Mouse (Mus musculus) mouse trophoblast stem cell (cell line): Measurements from ENCODE around the gene Micu1.

Experiments used
- in situ Hi-C, 2 experiments: fragments of 300-500 bp; cut with MseI, MboI; formaldehyde crosslinking; loops; 2 replicates in 1 of 2; 3 replicates in 1 of 2; pipeline ENCODE4 v1.15.1; 2025

The Micu1 gene

GRCm38 (mm10) chr10:59884327-59885173 lies 182.3 kb downstream of the Micu1 start:
- in situ Hi-C loops, result no loop called here

GRCm38 (mm10) chr10:59885174-59886080 lies 183.2 kb downstream of the Micu1 start:
- in situ Hi-C loops, result no loop called here

GRCm38 (mm10) chr10:59886081-59886466 lies 183.8 kb downstream of the Micu1 start:
- in situ Hi-C loops, result no loop called here

- in situ Hi-C loops, result no loop called here
Measured at GRCm38 (mm10) chr10:59887432-59887831, 185.2 kb downstream of the Micu1 start.

GRCm38 (mm10) chr10:59889339-59889738 lies 187.1 kb downstream of the Micu1 start:
- in situ Hi-C loops, result no loop called here

GRCm38 (mm10) chr10:59889953-59890751 lies 187.9 kb downstream of the Micu1 start:
- in situ Hi-C loops, result no loop called here

- in situ Hi-C loops, result no loop called here
Measured at GRCm38 (mm10) chr10:59892977-59893376, 190.7 kb downstream of the Micu1 start.

GRCm38 (mm10) chr10:59894251-59895160 lies 192.2 kb downstream of the Micu1 start:
- in situ Hi-C loops, result no loop called here

GRCm38 (mm10) chr10:59895460-59896186 lies 193.3 kb downstream of the Micu1 start:
- in situ Hi-C loops, result no loop called here

- in situ Hi-C loops, result no loop called here
Measured at GRCm38 (mm10) chr10:59896211-59896610, 193.9 kb downstream of the Micu1 start.

GRCm38 (mm10) chr10:59896911-59897331 lies 194.6 kb downstream of the Micu1 start:
- in situ Hi-C loops, result no loop called here

GRCm38 (mm10) chr10:59897511-59897910 lies 195.2 kb downstream of the Micu1 start:
- in situ Hi-C loops, result no loop called here

GRCm38 (mm10) chr10:59898180-59898778 lies 196.0 kb downstream of the Micu1 start:
- in situ Hi-C loops, result no loop called here

- in situ Hi-C loops, result no loop called here
Measured at GRCm38 (mm10) chr10:59898935-59899334, 196.7 kb downstream of the Micu1 start.

- in situ Hi-C loops, result no loop called here
Measured at GRCm38 (mm10) chr10:59899341-59900173, 197.3 kb downstream of the Micu1 start.

GRCm38 (mm10) chr10:59900174-59900435 lies 197.8 kb downstream of the Micu1 start:
- in situ Hi-C loops, result no loop called here

- in situ Hi-C loops, result no loop called here
Measured at GRCm38 (mm10) chr10:59900939-59901338, 198.7 kb downstream of the Micu1 start.

GRCm38 (mm10) chr10:59901463-59901862 lies 199.2 kb downstream of the Micu1 start:
- in situ Hi-C loops, result no loop called here
